Mouse (Mus musculus): Measurements from ENCODE around the gene Dlx6. TPM values are rescaled to one million over a fixed set of nuclear protein-coding genes. Genes with fewer than 3 reads are reported as not detected.

Gene Dlx6
- polyA plus RNA-seq, 1 experiment from 2014 or later, result not detected

DNA sequence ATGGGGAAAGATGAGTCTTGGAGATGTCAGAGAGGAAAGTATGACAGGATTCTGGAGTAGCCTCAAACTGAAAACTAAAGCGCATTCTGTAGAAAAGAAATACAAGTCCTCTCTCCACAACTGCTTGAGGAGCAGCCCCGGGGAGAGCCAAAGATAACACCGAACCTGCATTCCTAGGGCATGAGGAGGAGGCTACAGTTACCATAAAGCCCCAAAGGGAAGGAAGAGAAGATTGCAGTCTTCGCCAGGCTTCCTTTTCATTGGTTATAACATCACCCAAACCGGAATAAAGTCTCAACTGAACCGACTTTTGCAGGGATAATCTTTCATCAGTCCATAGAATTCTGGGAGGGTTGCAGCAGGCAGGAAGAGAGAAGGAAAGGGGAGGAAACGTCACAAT is 32.7 kb upstream of the Dlx6 start:
- ATAC-seq (replicated peaks; ENCODE audit: low FRiP score, low read depth), result no peak
- H3K9ac ChIP-seq (ENCODE audit: low read depth, low read length), result no peak overlapping the region
- no peaks in the 10 kb centered on the region for H3K27me3 ChIP-seq (ENCODE audit: insufficient read depth, low read length)
- no peak for DNase-seq (ENCODE audit: low spot score)
- 44% methylated on average over 7 of the region's 7 CpGs for WGBS
- no peak overlapping the region for H3K4me2 ChIP-seq (ENCODE audit: low read length)
- no peak for TF ChIP-seq CTCF (IDR thresholded peaks at IDR 0.05; ENCODE audit: low read depth)
- no peak overlapping the region for H3K27ac ChIP-seq
- H3K9me3 ChIP-seq (replicated peaks; ENCODE audit: low read length), result no peaks in the 10 kb centered on the region
- no peaks in the 10 kb centered on the region for H3K4me1 ChIP-seq (replicated peaks; ENCODE audit: insufficient read depth, low read length)
- no peaks in the 10 kb centered on the region for H3K36me3 ChIP-seq (ENCODE audit: insufficient read depth, low read length)
- no peak overlapping the region for H3K4me3 ChIP-seq (replicated peaks; ENCODE audit: low read depth, low read length)

DNA sequence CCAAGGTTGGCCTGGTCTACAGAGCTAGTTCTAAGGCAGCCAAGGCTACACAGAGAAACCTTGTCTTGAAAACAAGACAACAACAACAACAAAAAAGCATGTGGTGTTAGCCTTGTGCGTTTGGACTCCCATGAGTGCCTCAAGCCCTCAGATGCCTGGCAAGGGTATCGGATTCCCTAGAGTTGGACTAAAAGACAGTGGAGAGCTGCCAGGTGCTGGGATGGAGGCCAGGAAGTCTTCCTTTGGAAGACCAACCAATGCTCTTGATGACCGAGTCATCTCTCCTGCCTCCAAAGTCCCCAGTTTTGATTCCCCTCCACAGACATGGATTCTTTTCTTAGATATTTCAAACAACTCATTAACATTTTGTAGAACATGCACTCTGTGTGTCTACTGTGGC is 29.8 kb upstream of the Dlx6 start:
- Histone ChIP-seq H3K27ac (no peak overlapping the region), H3K4me1 (replicated peaks; ENCODE audit: insufficient read depth, low read length) (no peaks in the 10 kb centered on the region), H3K36me3 (ENCODE audit: insufficient read depth, low read length) (no peaks in the 10 kb centered on the region), H3K4me2 (ENCODE audit: low read length) (no peak overlapping the region), H3K9ac (ENCODE audit: low read depth, low read length) (no peak overlapping the region), H3K4me3 (replicated peaks; ENCODE audit: low read depth, low read length) (no peak overlapping the region), H3K27me3 (ENCODE audit: insufficient read depth, low read length) (no peaks in the 10 kb centered on the region), H3K9me3 (replicated peaks; ENCODE audit: low read length) (no peaks in the 10 kb centered on the region)
- 81% methylated on average over 3 of the region's 3 CpGs for WGBS
- no peak for TF ChIP-seq CTCF (IDR thresholded peaks at IDR 0.05; ENCODE audit: low read depth)
- DNase-seq (ENCODE audit: low spot score) (no peak), ATAC-seq (replicated peaks; ENCODE audit: low FRiP score, low read depth) (no peak)

DNA sequence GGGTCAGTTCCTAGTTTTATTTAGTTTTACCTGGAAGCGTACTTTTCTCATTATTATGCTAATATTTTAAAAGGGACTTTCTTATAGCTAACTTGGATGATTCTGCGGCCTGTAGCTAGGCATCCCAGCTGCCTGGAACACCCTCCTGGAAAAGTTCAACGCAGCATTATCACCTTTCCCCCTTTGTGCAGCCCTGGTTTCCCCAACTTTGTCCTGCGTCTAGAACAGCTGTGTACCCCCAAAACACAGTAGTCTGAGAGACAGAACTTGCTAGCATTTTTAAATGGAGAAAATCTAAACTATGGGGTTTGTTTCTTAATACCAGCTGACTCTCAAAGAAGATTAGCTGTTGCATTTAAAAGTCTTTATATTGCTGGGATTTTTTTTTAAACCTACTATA is 14.6 kb upstream of the Dlx6 start:
- no peak for ATAC-seq (replicated peaks; ENCODE audit: low FRiP score, low read depth)
- H3K4me1 ChIP-seq (replicated peaks; ENCODE audit: insufficient read depth, low read length), result no peaks in the 10 kb centered on the region
- no peak overlapping the region for H3K27ac ChIP-seq
- H3K9ac ChIP-seq (ENCODE audit: low read depth, low read length), result no peak overlapping the region
- TF ChIP-seq CTCF (IDR thresholded peaks at IDR 0.05; ENCODE audit: low read depth), result no peak
- H3K4me2 ChIP-seq (ENCODE audit: low read length), result no peak overlapping the region
- no peaks in the 10 kb centered on the region for H3K9me3 ChIP-seq (replicated peaks; ENCODE audit: low read length)
- 10% methylated on average over 4 of the region's 4 CpGs for WGBS
- H3K36me3 ChIP-seq (ENCODE audit: insufficient read depth, low read length), result no peaks in the 10 kb centered on the region
- DNase-seq (ENCODE audit: low spot score), result no peak
- peaks cover 66% of the 10 kb centered on the region for H3K27me3 ChIP-seq (ENCODE audit: insufficient read depth, low read length)
- no peak overlapping the region for H3K4me3 ChIP-seq (replicated peaks; ENCODE audit: low read depth, low read length)

DNA sequence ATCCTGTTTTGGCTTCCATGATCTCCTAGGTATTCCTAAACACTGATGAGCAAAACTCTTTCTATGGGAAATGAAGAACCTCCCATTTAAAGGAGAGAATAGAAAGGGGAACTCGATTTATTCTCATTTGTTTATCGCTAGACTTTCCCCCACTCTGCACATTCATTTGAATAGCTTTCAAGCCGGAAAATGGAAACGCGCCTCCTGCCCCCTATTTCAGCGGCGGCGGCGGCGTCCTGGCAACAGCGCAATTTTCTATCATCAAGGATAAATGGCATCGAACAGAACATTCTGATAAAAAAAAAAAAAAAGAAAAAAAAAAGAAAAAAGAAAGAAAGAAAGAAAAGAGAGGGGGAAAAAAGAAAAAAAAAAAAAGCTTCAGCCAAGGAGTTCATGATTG is 13.4 kb upstream of the Dlx6 start:
- H3K4me2 ChIP-seq (ENCODE audit: low read length), result no peak overlapping the region
- DNase-seq (ENCODE audit: low spot score), result no peak
- TF ChIP-seq CTCF (IDR thresholded peaks at IDR 0.05; ENCODE audit: low read depth), result no peak
- no peak overlapping the region for H3K9ac ChIP-seq (ENCODE audit: low read depth, low read length)
- no peaks in the 10 kb centered on the region for H3K9me3 ChIP-seq (replicated peaks; ENCODE audit: low read length)
- H3K36me3 ChIP-seq (ENCODE audit: insufficient read depth, low read length), result no peaks in the 10 kb centered on the region
- H3K4me3 ChIP-seq (replicated peaks; ENCODE audit: low read depth, low read length), result no peak overlapping the region
- H3K27me3 ChIP-seq (ENCODE audit: insufficient read depth, low read length), result peaks cover 74% of the 10 kb centered on the region
- 4% methylated on average over 12 of the region's 12 CpGs for WGBS
- ATAC-seq (replicated peaks; ENCODE audit: low FRiP score, low read depth), result no peak
- no peaks in the 10 kb centered on the region for H3K4me1 ChIP-seq (replicated peaks; ENCODE audit: insufficient read depth, low read length)
- no peak overlapping the region for H3K27ac ChIP-seq

DNA sequence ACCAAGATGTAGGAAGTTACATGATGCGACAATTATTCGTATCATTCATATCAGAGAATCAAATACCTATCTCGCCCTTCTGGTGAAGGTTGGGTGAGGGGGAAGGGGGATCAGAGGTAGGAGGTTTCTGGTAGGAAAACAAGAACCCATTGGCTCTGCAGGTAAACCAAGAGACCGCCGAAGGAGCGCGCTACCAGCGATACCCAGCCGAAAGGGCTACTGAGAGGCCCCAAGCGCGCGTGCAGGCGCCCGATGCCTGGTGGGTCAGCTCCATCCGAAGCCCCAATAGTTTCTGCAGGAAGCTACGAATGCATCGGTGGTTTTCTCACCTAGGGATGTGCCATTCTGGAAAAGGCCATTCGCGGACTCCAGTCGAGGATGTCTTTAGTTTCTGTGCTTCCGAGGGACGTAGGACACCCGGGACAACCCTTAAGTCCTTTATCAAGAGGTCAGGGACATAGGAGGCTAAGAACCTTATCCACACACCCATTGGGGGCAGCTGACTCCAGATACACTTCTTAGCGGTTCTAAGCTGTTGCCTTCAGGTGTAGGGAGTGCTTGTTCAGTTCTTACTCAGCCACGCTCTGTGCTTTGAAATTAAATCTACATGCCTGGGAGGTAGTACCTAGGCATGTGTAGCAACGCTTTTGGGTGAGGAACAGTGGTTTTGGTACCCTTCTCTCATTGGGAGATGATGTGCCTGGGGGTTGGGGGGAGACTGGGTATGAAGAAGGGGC is 12.6 kb upstream of the Dlx6 start:
- no peak overlapping the region for H3K4me3 ChIP-seq (replicated peaks; ENCODE audit: low read depth, low read length)
- no peak for TF ChIP-seq CTCF (IDR thresholded peaks at IDR 0.05; ENCODE audit: low read depth)
- WGBS, result 4% methylated on average over 26 of the region's 26 CpGs
- no peaks in the 10 kb centered on the region for H3K4me1 ChIP-seq (replicated peaks; ENCODE audit: insufficient read depth, low read length)
- H3K4me2 ChIP-seq (ENCODE audit: low read length), result no peak overlapping the region
- no peak for DNase-seq (ENCODE audit: low spot score)
- no peak overlapping the region for H3K27ac ChIP-seq
- no peak overlapping the region for H3K9ac ChIP-seq (ENCODE audit: low read depth, low read length)
- H3K9me3 ChIP-seq (replicated peaks; ENCODE audit: low read length), result no peaks in the 10 kb centered on the region
- peaks cover 81% of the 10 kb centered on the region for H3K27me3 ChIP-seq (ENCODE audit: insufficient read depth, low read length)
- ATAC-seq (replicated peaks; ENCODE audit: low FRiP score, low read depth), result no peak
- H3K36me3 ChIP-seq (ENCODE audit: insufficient read depth, low read length), result no peaks in the 10 kb centered on the region

DNA sequence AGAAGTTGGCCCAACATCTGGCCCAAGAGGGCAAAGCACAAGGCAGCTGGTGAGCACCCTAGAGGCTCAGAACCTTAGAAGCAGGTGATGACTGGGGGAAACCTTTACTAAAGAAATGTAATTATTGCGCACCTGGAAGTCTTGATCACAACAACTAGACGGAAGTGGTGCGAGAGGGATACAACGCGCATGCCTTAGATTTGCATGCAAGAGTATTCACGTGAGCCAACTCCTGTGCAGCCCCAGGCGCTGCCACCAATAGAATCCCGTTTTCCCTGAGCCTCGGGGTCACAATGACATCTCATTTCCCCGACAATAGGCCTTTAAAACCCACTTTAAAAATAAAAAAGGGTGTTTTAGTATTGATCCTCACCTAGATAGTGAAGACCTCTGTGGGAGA is 12.0 kb upstream of the Dlx6 start:
- Histone ChIP-seq H3K4me3 (replicated peaks; ENCODE audit: low read depth, low read length) (no peak overlapping the region), H3K9me3 (replicated peaks; ENCODE audit: low read length) (no peaks in the 10 kb centered on the region), H3K4me2 (ENCODE audit: low read length) (no peak overlapping the region), H3K4me1 (replicated peaks; ENCODE audit: insufficient read depth, low read length) (no peaks in the 10 kb centered on the region), H3K27me3 (ENCODE audit: insufficient read depth, low read length) (peaks cover 81% of the 10 kb centered on the region), H3K9ac (ENCODE audit: low read depth, low read length) (no peak overlapping the region), H3K27ac (no peak overlapping the region), H3K36me3 (ENCODE audit: insufficient read depth, low read length) (no peaks in the 10 kb centered on the region)
- DNase-seq (ENCODE audit: low spot score) (no peak), ATAC-seq (replicated peaks; ENCODE audit: low FRiP score, low read depth) (no peak)
- no peak for TF ChIP-seq CTCF (IDR thresholded peaks at IDR 0.05; ENCODE audit: low read depth)
- 6% methylated on average over 10 of the region's 10 CpGs for WGBS

DNA sequence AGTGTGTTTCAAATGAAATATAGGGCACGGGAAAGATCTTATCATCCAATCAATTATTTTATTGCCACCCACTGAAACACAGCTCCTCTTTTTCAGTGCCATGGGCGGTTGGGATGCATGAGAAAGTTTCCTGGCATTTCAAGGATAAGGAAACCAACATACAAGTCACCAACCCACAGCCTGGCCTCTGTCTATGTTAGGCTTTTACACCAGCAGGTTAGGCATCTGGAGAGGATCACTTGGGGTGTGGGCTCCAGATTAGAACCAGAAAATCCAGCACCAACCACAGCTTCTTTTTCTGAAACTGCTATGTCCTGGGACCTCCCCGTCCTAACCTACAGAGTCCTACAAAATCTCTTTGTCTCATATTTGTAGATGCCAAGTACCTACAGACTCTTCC is 10.2 kb upstream of the Dlx6 start:
- Histone ChIP-seq H3K4me2 (ENCODE audit: low read length) (no peak overlapping the region), H3K9me3 (replicated peaks; ENCODE audit: low read length) (no peaks in the 10 kb centered on the region), H3K4me3 (replicated peaks; ENCODE audit: low read depth, low read length) (no peak overlapping the region), H3K27ac (no peak overlapping the region), H3K36me3 (ENCODE audit: insufficient read depth, low read length) (no peaks in the 10 kb centered on the region), H3K27me3 (ENCODE audit: insufficient read depth, low read length) (peaks cover 85% of the 10 kb centered on the region), H3K4me1 (replicated peaks; ENCODE audit: insufficient read depth, low read length) (no peaks in the 10 kb centered on the region), H3K9ac (ENCODE audit: low read depth, low read length) (no peak overlapping the region)
- 30% methylated on average over 3 of the region's 3 CpGs for WGBS
- ATAC-seq (replicated peaks; ENCODE audit: low FRiP score, low read depth) (no peak), DNase-seq (ENCODE audit: low spot score) (no peak)
- no peak for TF ChIP-seq CTCF (IDR thresholded peaks at IDR 0.05; ENCODE audit: low read depth)
